Mouse (Mus musculus) midbrain, embryonic 11.5 days (tissue): ENCODE measurements around the gene Dhx37. TPM values are rescaled to one million over a fixed set of nuclear protein-coding genes. Genes with fewer than 3 reads are reported as not detected.

Source experiments
- ATAC-seq: fragments of 200-750 bp; cut with Nextera tagmentation; 2 replicates; pipeline ENCODE4 v1.8.0; 2017; ENCODE audit warnings: moderate TSS enrichment, moderate library complexity; ENCODE audit not compliant: low FRiP score
- DNase-seq: peaks from one replicate; pipeline ENCODE4 v3.0.0; 2015; ENCODE audit warnings: low spot score; ENCODE audit errors: missing footprints
- H3K27ac ChIP-seq: fragments of 300-500 bp; sonication (generic); 2 replicates; pipeline ENCODE4 v1.5.1; 2014; ENCODE audit warnings: low read depth, low read length
- H3K27me3 ChIP-seq: fragments of 300-500 bp; sonication (generic); 2 replicates; pipeline ENCODE4 v1.6.1; 2014; ENCODE audit warnings: mild to moderate bottlenecking, low read length, moderate library complexity, mixed read lengths; ENCODE audit not compliant: control insufficient read depth, insufficient read depth
- H3K36me3 ChIP-seq: fragments of 300-500 bp; sonication (generic); 2 replicates; pipeline ENCODE4 v1.6.1; 2014; ENCODE audit warnings: mild to moderate bottlenecking, low read length, moderate library complexity, mixed read lengths; ENCODE audit not compliant: control insufficient read depth, insufficient read depth
- H3K4me1 ChIP-seq: fragments of 300-500 bp; sonication (generic); 2 replicates; pipeline ENCODE4 v1.6.1; 2014; ENCODE audit warnings: low read length; ENCODE audit not compliant: control insufficient read depth, insufficient read depth
- H3K4me2 ChIP-seq: fragments of 300-500 bp; sonication (generic); 2 replicates; pipeline ENCODE4 v1.6.1; 2014; ENCODE audit warnings: mild to moderate bottlenecking, moderate library complexity
- H3K4me3 ChIP-seq: fragments of 300-500 bp; sonication (generic); 2 replicates; pipeline ENCODE4 v1.5.1; 2014; ENCODE audit warnings: low read depth, low read length
- H3K9ac ChIP-seq: fragments of 300-500 bp; sonication (generic); 2 replicates; pipeline ENCODE4 v1.6.1; 2014; ENCODE audit warnings: low read length
- H3K9me3 ChIP-seq: fragments of 300-500 bp; sonication (generic); 2 replicates; pipeline ENCODE4 v1.6.1; 2016; ENCODE audit warnings: low read length; ENCODE audit not compliant: control insufficient read depth
- WGBS: fragments of 180-500 bp; shearing (Covaris S2); extraction: QIAGEN DNeasy Blood & Tissue Kit; methylation state at CpG from one replicate; pipeline ENCODE4 v1.1.7; 2014; 5-methylcytosine and 5-hydroxymethylcytosine counted together
- polyA plus RNA-seq: library from polyadenylated mRNA; unstranded; fragments of >200 nt; fragmentation: Nextera tagmentation; extraction: Ambion mirVana; gene quantifications from 2 replicates; pipeline ENCODE4 v1.2.1, GENCODE M21; 2014

Gene Dhx37
- polyA plus RNA-seq, 1 experiment from 2014 or later, result 9.2 TPM

DNA sequence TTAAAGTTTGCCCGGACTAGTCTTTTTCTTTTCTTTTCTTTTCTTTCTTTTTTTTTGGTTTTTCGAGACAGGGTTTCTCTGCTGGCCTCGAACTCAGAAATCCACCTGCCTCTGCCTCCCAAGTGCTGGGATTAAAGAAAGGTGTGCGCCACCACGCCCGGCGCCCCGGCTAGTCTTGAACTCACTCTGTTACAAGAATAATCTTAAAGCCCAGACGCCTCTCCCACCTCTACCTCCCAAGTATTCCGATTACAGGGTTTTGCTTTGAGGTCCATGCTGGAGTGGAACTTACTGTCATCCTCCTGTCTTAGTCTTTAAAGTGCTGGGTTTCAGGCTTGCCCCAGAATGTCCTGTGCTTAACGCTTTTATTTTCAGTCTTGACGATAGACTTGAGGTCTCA, 41.1 kb upstream of the Dhx37 start:
- no peaks in the 10 kb centered on the region for H3K9me3 ChIP-seq
- WGBS, result 55% methylated on average over 12 of the region's 12 CpGs
- H3K27ac ChIP-seq, result no peak overlapping the region
- peak overlapping the region; percentile 83 for H3K4me3 ChIP-seq
- ATAC-seq (no peak), DNase-seq (no peak)
- peak overlapping the region; percentile 58 for H3K4me2 ChIP-seq
- H3K4me1 ChIP-seq, result peaks cover 22% of the 10 kb centered on the region
- H3K36me3 ChIP-seq, result no peaks in the 10 kb centered on the region
- no peaks in the 10 kb centered on the region for H3K27me3 ChIP-seq
- peak overlapping the region; percentile 61 for H3K9ac ChIP-seq

DNA sequence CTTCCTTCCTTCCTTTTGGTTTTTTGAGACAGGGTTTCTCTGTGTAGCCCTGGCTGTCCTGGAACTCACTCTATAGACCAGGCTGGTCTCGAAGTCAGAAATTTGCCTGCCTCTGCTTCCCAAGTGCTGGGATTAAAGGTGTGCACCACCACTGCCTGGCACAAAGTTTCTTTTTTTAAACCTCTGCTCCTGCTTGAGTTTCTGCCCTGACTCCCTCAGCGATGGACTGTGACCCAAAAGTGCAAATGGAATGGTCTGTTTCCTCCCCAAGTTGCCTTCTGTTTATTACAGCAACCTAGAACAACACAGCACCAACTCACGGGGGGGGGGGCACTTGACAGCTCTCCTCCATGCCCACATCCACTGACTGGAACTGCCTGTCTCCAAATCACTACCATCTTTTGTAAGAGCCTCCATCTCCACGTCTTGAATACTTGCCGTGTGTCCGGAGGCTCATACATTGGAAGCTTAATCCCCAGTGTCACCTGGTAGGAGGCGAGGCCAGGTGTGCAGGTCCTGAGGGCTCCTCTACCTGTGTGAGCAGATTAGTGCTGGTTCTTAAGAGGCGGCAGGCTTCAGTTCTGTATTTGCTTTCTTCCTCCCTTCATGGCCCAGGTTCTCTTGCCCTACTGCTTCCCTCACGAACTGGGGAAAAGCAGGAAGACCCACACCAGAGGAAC, 39.0 kb upstream of the Dhx37 start:
- DNase-seq, result no peak
- H3K9me3 ChIP-seq, result no peaks in the 10 kb centered on the region

DNA sequence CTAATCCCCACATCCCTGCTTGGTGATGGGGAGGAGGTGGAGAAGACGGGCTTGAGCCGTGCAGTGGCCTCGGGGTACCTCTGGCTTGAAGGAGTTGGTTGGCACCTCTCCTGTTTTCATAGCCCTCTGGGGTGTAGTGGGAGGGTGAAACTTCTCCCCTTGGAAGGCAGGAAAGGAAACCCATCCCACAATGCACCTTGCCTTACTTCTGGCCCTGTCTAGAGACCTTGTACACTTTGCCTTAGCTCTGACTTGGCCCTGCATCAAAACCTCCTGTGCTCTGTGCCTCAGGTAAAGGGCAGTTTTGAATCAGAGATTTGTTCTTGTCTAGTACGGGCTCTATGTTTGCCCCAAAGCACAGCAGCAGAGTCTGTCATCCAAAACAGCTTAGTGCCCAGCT, 36.8 kb upstream of the Dhx37 start:
- no peak for DNase-seq
- no peaks in the 10 kb centered on the region for H3K9me3 ChIP-seq
- no peak overlapping the region for H3K4me3 ChIP-seq
- no peak overlapping the region for H3K9ac ChIP-seq
- ATAC-seq, result no peak
- H3K4me2 ChIP-seq, result no peak overlapping the region
- H3K36me3 ChIP-seq, result no peaks in the 10 kb centered on the region
- 84% methylated on average over 4 of the region's 4 CpGs for WGBS
- H3K27ac ChIP-seq, result no peak overlapping the region
- no peaks in the 10 kb centered on the region for H3K27me3 ChIP-seq
- H3K4me1 ChIP-seq, result 0 out of 2 replicates have a peak, but pooled peaks cover 3% of the 10 kb centered on the region

More for the DNA sequence above, 39.0 kb upstream of the Dhx37 start:
- Histone ChIP-seq H3K27me3 (no peaks in the 10 kb centered on the region), H3K4me3 (no peak overlapping the region), H3K27ac (no peak overlapping the region), H3K4me2 (no peak overlapping the region), H3K36me3 (no peaks in the 10 kb centered on the region), H3K9ac (no peak overlapping the region), H3K4me1 (peaks cover 21% of the 10 kb centered on the region)
- WGBS, result 78% methylated on average over 9 of the region's 9 CpGs
- ATAC-seq, result no peak

DNA sequence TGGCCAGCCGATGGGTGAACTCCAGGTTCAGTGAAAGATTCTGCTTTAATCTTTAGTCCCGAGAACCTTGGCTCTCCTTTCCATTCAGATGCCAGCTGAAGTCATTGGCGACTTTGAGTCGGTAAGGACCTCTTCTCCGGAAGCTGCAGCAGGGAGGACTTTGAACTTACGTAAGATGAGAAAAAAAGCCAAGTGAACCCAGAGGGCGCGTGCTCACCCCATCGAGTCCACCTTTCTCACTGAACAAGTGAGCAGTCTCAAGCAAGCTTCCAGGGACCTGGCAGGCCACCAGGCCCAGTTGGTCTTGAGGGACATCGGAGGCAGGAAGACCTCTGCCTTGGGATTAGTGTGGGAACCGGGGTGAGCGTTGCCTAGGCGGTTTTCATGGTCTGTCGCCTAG, 33.3 kb upstream of the Dhx37 start:
- Histone ChIP-seq H3K9me3 (no peaks in the 10 kb centered on the region), H3K4me1 (peaks cover 5% of the 10 kb centered on the region; the same call in 1 of the 2 replicates), H3K27ac (no peak overlapping the region), H3K4me3 (no peak overlapping the region), H3K4me2 (no peak overlapping the region), H3K36me3 (no peaks in the 10 kb centered on the region), H3K27me3 (no peaks in the 10 kb centered on the region), H3K9ac (no peak overlapping the region)
- ATAC-seq, result no peak
- DNase-seq, result no peak
- WGBS, result 89% methylated on average over 14 of the region's 14 CpGs

GRCm38 (mm10) chr5:125466483-125466882, 32.6 kb upstream of the Dhx37 start:
- Histone ChIP-seq H3K27me3 (no peaks in the 10 kb centered on the region), H3K4me3 (no peak overlapping the region), H3K4me1 (peaks cover 5% of the 10 kb centered on the region; the same call in 1 of the 2 replicates), H3K27ac (no peak overlapping the region), H3K9ac (no peak overlapping the region), H3K36me3 (no peaks in the 10 kb centered on the region), H3K4me2 (peak overlapping the region; percentile 44), H3K9me3 (no peaks in the 10 kb centered on the region)
- DNase-seq (no peak), ATAC-seq (no peak)
- WGBS, result 93% methylated on average over 5 of the region's 5 CpGs

GRCm38 (mm10) chr5:125465701-125466106, 31.8 kb upstream of the Dhx37 start:
- peak overlapping the region; percentile 27 for H3K4me3 ChIP-seq
- peak; percentile 100 for ATAC-seq
- H3K4me1 ChIP-seq, result peaks cover 5% of the 10 kb centered on the region; the same call in 1 of the 2 replicates
- H3K9me3 ChIP-seq, result no peaks in the 10 kb centered on the region
- H3K27ac ChIP-seq, result peak overlapping the region; percentile 48; the same call in 1 of the 2 replicates
- WGBS, result under 1% methylated on average over 25 of the region's 25 CpGs
- peak; percentile 99 for DNase-seq
- H3K4me2 ChIP-seq, result peak overlapping the region; percentile 44
- H3K27me3 ChIP-seq, result no peaks in the 10 kb centered on the region
- peak overlapping the region; percentile 52 for H3K9ac ChIP-seq
- no peaks in the 10 kb centered on the region for H3K36me3 ChIP-seq

DNA sequence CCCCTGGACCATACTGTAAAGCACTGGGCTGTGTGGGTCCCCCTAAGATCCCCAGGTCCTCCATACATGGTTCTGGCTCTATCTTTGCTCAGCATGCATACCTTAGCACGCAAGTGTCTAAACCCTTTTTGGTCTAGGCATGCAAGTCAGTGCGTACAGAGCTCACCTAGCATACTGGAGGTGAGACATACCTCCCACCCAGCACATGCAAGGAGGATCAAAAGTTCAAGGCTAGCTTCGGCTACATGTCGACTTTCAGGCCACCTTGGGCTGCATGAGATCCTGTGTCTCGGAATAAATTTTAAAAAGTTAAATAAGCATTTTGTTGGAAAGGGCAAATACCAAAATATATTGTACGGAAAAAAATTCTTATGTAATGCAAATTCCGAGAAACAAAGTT, 31.3 kb upstream of the Dhx37 start:
- H3K9me3 ChIP-seq, result no peaks in the 10 kb centered on the region
- DNase-seq (no peak), ATAC-seq (peak; percentile 25)
- H3K36me3 ChIP-seq, result no peaks in the 10 kb centered on the region
- no peak overlapping the region for H3K9ac ChIP-seq
- peak overlapping the region; percentile 35; the same call in 1 of the 2 replicates for H3K27ac ChIP-seq
- WGBS, result 43% methylated on average over 7 of the region's 7 CpGs
- H3K4me1 ChIP-seq, result peaks cover 5% of the 10 kb centered on the region; the same call in 1 of the 2 replicates
- no peaks in the 10 kb centered on the region for H3K27me3 ChIP-seq
- peak overlapping the region; percentile 44; the same call in 1 of the 2 replicates for H3K4me2 ChIP-seq
- 0 out of 2 replicates have a peak overlapping the region, but pooled peaks have one; percentile 27 for H3K4me3 ChIP-seq

DNA sequence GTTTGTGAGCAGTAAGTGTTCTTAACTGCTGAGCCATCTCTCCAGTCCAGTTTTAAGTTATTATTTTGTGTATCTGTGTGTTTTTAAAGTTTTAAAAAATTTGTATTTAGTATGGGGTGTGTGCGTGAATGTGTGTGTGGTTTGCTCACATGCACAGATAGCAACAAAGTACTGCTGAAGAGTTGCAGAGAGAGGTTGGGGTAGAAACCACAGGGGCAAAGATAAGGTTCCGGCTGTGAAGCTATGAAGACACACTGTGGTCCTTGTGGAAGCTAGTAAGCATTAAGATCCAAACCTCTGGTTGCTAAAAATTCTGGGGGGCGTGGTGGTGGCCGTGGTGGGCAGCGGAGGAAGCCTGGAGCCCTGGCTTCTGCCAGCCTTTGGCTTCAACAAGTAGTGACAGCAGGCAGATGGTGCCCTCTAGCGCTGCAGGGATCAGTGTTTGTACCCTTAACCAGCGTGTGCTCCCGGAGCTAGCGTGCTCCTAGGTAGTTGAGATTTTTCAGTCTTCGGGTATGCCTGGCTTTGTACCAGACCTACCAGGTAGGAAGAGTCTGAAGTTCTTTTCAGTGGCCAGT, 28.0 kb upstream of the Dhx37 start:
- Histone ChIP-seq H3K4me1 (peaks cover 5% of the 10 kb centered on the region; the same call in 1 of the 2 replicates), H3K36me3 (no peaks in the 10 kb centered on the region), H3K4me3 (no peak overlapping the region), H3K27ac (no peak overlapping the region), H3K9ac (no peak overlapping the region), H3K4me2 (no peak overlapping the region), H3K27me3 (no peaks in the 10 kb centered on the region), H3K9me3 (no peaks in the 10 kb centered on the region)
- WGBS, result 56% methylated on average over 10 of the region's 10 CpGs
- ATAC-seq, result no peak
- DNase-seq, result no peak

GRCm38 (mm10) chr5:125460574-125460973, 26.7 kb upstream of the Dhx37 start:
- H3K9me3 ChIP-seq, result no peaks in the 10 kb centered on the region
- no peak overlapping the region for H3K4me3 ChIP-seq
- no peak overlapping the region for H3K9ac ChIP-seq
- DNase-seq, result no peak
- 91% methylated on average over 3 of the region's 3 CpGs for WGBS
- no peaks in the 10 kb centered on the region for H3K27me3 ChIP-seq
- no peak overlapping the region for H3K4me2 ChIP-seq
- peaks cover 3% of the 10 kb centered on the region; the same call in 1 of the 2 replicates for H3K36me3 ChIP-seq
- no peak overlapping the region for H3K27ac ChIP-seq
- no peak for ATAC-seq
- peaks cover 5% of the 10 kb centered on the region; the same call in 1 of the 2 replicates for H3K4me1 ChIP-seq
